Mouse (Mus musculus) intestine, embryonic 16.5 days (tissue): Measurements from ENCODE around the gene Gpatch8. TPM values are rescaled to one million over a fixed set of nuclear protein-coding genes. Genes with fewer than 3 reads are reported as not detected.

ENCODE experiments used
- ATAC-seq: fragments of 200-750 bp; cut with Nextera tagmentation; 2 replicates; pipeline ENCODE4 v1.8.0; 2017; ENCODE audit warnings: moderate TSS enrichment, moderate library complexity
- H3K27ac ChIP-seq: fragments of 300-500 bp; sonication (generic); 2 replicates; pipeline ENCODE4 v1.5.1; 2014; ENCODE audit warnings: mild to moderate bottlenecking, low read length
- H3K27me3 ChIP-seq: fragments of 300-500 bp; sonication (generic); replicated peaks from 2 replicates; pipeline ENCODE4 v1.6.1; 2014; ENCODE audit warnings: low read length, control low read depth, mixed read lengths; ENCODE audit not compliant: control insufficient read depth, insufficient read depth
- H3K36me3 ChIP-seq: fragments of 300-500 bp; sonication (generic); 2 replicates; pipeline ENCODE4 v1.6.1; 2014; ENCODE audit warnings: low read length, control low read depth; ENCODE audit not compliant: control insufficient read depth, insufficient read depth
- H3K4me1 ChIP-seq: fragments of 300-500 bp; sonication (generic); 2 replicates; pipeline ENCODE4 v1.6.1; 2014; ENCODE audit warnings: low read length, control low read depth, mixed read lengths; ENCODE audit not compliant: control insufficient read depth, insufficient read depth
- H3K4me2 ChIP-seq: fragments of 300-500 bp; sonication (generic); 2 replicates; pipeline ENCODE4 v1.6.1; 2014; ENCODE audit warnings: low read depth, low read length, control low read depth
- H3K4me3 ChIP-seq: fragments of 300-500 bp; sonication (generic); 2 replicates; pipeline ENCODE4 v1.5.1; 2014; ENCODE audit warnings: mild to moderate bottlenecking, low read length
- H3K9ac ChIP-seq: fragments of 300-500 bp; sonication (generic); 2 replicates; pipeline ENCODE4 v1.6.1; 2014; ENCODE audit warnings: low read depth, low read length
- H3K9me3 ChIP-seq: fragments of 300-500 bp; sonication (generic); 2 replicates; pipeline ENCODE4 v1.6.1; 2016; ENCODE audit warnings: low read length, control low read depth; ENCODE audit not compliant: control insufficient read depth
- WGBS: fragments of 180-500 bp; shearing (Covaris S2); extraction: QIAGEN DNeasy Blood & Tissue Kit; methylation state at CpG from one replicate; pipeline ENCODE4 v1.1.7; 2014; 5-methylcytosine and 5-hydroxymethylcytosine counted together
- polyA plus RNA-seq: library from polyadenylated mRNA; unstranded; fragments of >200 nt; fragmentation: Nextera tagmentation; extraction: Ambion mirVana; gene quantifications from 2 replicates; pipeline ENCODE4 v1.2.1, GENCODE M21; 2015

The Gpatch8 gene
- polyA plus RNA-seq, 1 experiment from 2014 or later: 34.5 TPM

- Histone ChIP-seq H3K27me3 (no peaks in the 10 kb centered on the region), H3K9me3 (peaks cover 4% of the 10 kb centered on the region; the same call in 1 of the 2 replicates), H3K36me3 (no peaks in the 10 kb centered on the region), H3K9ac (no peak overlapping the region), H3K4me1 (peaks cover 9% of the 10 kb centered on the region), H3K27ac (no peak overlapping the region), H3K4me2 (no peak overlapping the region), H3K4me3 (no peak overlapping the region)
- 94% methylated on average over 4 of the region's 4 CpGs for WGBS
- ATAC-seq: no peak
Observed at GRCm38 (mm10) chr11:102586445-102587130, 30.4 kb upstream of the Gpatch8 start.

GRCm38 (mm10) chr11:102582736-102583135 is 26.5 kb upstream of the Gpatch8 start:
- H3K4me1 ChIP-seq: peaks cover 19% of the 10 kb centered on the region
- 29% methylated on average over 5 of the region's 5 CpGs for WGBS
- no peak overlapping the region for H3K4me2 ChIP-seq
- no peak overlapping the region for H3K9ac ChIP-seq
- H3K36me3 ChIP-seq: no peaks in the 10 kb centered on the region
- peaks cover 4% of the 10 kb centered on the region; the same call in 1 of the 2 replicates for H3K9me3 ChIP-seq
- ATAC-seq: no peak
- H3K27me3 ChIP-seq: no peaks in the 10 kb centered on the region
- peak overlapping the region; percentile 82 for H3K27ac ChIP-seq
- no peak overlapping the region for H3K4me3 ChIP-seq

GRCm38 (mm10) chr11:102582016-102582610 is 25.9 kb upstream of the Gpatch8 start:
- H3K9ac ChIP-seq: no peak overlapping the region
- ATAC-seq: peak; percentile 28; the same call in 1 of the 2 replicates
- H3K4me1 ChIP-seq: peaks cover 21% of the 10 kb centered on the region
- WGBS: 25% methylated on average over 13 of the region's 13 CpGs
- no peak overlapping the region for H3K4me2 ChIP-seq
- no peaks in the 10 kb centered on the region for H3K27me3 ChIP-seq
- no peaks in the 10 kb centered on the region for H3K36me3 ChIP-seq
- H3K4me3 ChIP-seq: no peak overlapping the region
- H3K9me3 ChIP-seq: peaks cover 4% of the 10 kb centered on the region; the same call in 1 of the 2 replicates
- peak overlapping the region; percentile 82 for H3K27ac ChIP-seq

- no peak for ATAC-seq
- Histone ChIP-seq H3K4me1 (peaks cover 23% of the 10 kb centered on the region), H3K27ac (peak overlapping the region; percentile 82), H3K27me3 (no peaks in the 10 kb centered on the region), H3K9me3 (peaks cover under 1% of the 10 kb centered on the region; the same call in 1 of the 2 replicates), H3K36me3 (no peaks in the 10 kb centered on the region), H3K4me3 (no peak overlapping the region), H3K4me2 (no peak overlapping the region), H3K9ac (no peak overlapping the region)
- 34% methylated on average over 11 of the region's 11 CpGs for WGBS
Observed at GRCm38 (mm10) chr11:102581281-102582015, 25.3 kb upstream of the Gpatch8 start.

GRCm38 (mm10) chr11:102580034-102580330 is 23.8 kb upstream of the Gpatch8 start:
- Histone ChIP-seq H3K27ac (peak overlapping the region; percentile 88), H3K4me2 (peak overlapping the region; percentile 57), H3K9ac (peak overlapping the region; percentile 71), H3K27me3 (no peaks in the 10 kb centered on the region), H3K9me3 (no peaks in the 10 kb centered on the region), H3K4me3 (peak overlapping the region; percentile 39), H3K4me1 (peaks cover 23% of the 10 kb centered on the region), H3K36me3 (no peaks in the 10 kb centered on the region)
- ATAC-seq: no peak
- WGBS: 68% methylated on average over 3 of the region's 3 CpGs

- no peaks in the 10 kb centered on the region for H3K36me3 ChIP-seq
- H3K4me2 ChIP-seq: peak within 1 kb of the TSS; percentile 57
- H3K4me1 ChIP-seq: peaks cover 23% of the 10 kb centered on the region
- WGBS: 19% methylated on average over 23 of the region's 23 CpGs
- peak within 1 kb of the TSS; percentile 88 for H3K27ac ChIP-seq
- no peaks in the 10 kb centered on the region for H3K27me3 ChIP-seq
- H3K4me3 ChIP-seq: peak within 1 kb of the TSS; percentile 39
- H3K9me3 ChIP-seq: no peaks in the 10 kb centered on the region
- ATAC-seq: peak; percentile 71
- peak within 1 kb of the TSS; percentile 71 for H3K9ac ChIP-seq
Observed at GRCm38 (mm10) chr11:102579165-102580033, 23.2 kb upstream of the Gpatch8 start, which contains the start of gene Gm11627. Gm11627 (minus strand) TSS chr11:102579461.

GRCm38 (mm10) chr11:102578341-102579118 is 22.3 kb upstream of the Gpatch8 start:
- Histone ChIP-seq H3K9ac (peak overlapping the region; percentile 71), H3K27me3 (no peaks in the 10 kb centered on the region), H3K4me1 (peaks cover 23% of the 10 kb centered on the region), H3K4me2 (peak overlapping the region; percentile 57), H3K36me3 (no peaks in the 10 kb centered on the region), H3K27ac (peak overlapping the region; percentile 88), H3K9me3 (no peaks in the 10 kb centered on the region), H3K4me3 (peak overlapping the region; percentile 39)
- WGBS: 8% methylated on average over 27 of the region's 27 CpGs
- peak; percentile 73 for ATAC-seq

GRCm38 (mm10) chr11:102576050-102576754 is 20.0 kb upstream of the Gpatch8 start:
- no peak overlapping the region for H3K4me3 ChIP-seq
- no peak for ATAC-seq
- WGBS: 44% methylated on average over 13 of the region's 13 CpGs

More at GRCm38 (mm10) chr11:102576050-102576754, 20.0 kb upstream of the Gpatch8 start:
- Histone ChIP-seq H3K4me1 (peaks cover 9% of the 10 kb centered on the region), H3K4me2 (no peak overlapping the region), H3K27me3 (no peaks in the 10 kb centered on the region), H3K36me3 (no peaks in the 10 kb centered on the region), H3K27ac (no peak overlapping the region), H3K9ac (no peak overlapping the region), H3K9me3 (no peaks in the 10 kb centered on the region)
